Mouse (Mus musculus): ENCODE measurements around the gene Tas1r3. TPM values are rescaled to one million over a fixed set of nuclear protein-coding genes. Genes with fewer than 3 reads are reported as not detected.

Gene Tas1r3
- total RNA-seq, 2 experiments from 2014 or later = 0.27 to 0.32 TPM

DNA sequence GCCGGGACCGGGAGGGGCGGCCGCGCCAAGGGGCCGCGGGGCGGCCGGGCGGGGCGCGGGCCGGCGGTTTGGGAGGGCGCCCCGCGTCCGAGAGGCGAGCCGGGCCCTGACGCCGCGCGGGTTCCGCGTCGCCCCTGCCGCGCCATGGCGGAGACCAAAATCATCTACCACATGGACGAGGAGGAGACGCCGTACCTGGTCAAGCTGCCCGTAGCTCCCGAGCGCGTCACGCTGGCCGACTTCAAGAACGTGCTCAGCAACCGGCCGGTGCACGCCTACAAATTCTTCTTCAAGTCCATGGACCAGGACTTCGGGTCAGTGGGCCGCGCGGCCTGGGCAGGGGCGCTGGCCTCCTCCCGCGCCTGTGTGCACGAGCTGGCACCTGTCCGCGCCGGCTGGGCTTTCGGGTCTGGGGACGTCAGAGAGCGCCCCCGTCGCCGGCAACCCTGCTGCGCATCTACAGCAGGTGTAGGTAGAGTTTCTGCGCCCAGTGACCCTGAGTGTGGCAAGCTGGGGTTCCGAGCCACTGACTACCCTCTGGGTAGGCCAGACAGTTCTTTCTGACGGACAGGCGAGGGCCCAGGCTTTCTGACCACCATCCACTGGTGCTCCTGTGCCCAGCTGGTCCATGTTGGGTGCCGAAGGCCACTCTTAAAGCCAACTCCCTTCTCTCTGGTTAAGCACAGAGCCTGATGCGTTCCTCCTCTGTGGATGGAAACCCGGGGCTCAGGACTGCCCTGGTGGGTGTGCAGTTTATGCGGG, 15.4 kb downstream of the Tas1r3 start:
- DNase-seq (ENCODE audit: low spot score in 2 of 2) = no peak
- intact Hi-C loops (cut with DNase I) = no loop called here

DNA sequence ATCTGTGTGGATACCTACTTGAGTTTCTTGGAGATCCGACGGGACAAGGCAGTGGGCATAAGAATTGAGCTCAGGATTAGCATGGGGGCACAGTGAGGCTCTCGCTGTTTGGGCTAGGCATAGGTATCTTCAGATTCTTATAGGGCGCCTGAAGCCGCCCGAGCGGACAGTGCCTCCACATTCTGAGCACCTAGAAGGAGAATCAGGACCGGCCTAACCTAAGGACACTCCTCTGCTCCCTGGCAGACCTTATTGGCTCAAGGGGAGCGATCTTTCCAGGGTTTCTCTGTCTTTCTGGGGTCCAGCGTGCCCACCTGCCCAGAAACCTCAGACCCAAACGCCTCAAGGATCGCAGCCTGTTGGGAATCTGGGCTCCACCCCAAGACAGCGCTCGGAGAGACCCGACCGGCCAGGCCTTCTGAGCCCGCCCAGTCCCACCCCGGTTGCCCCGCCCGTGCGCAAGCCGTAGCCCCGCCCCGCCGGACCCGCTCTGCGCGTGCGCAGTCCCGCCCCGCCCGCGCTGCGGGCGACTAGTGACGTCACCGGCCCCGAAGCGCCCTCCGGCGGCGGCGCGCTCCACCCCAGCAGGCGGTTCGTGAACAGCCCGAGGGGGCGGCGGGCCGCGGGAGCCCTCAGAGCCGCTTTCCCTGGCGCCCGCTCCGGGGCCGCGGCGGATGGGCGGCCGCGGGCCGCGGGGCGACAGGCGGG, 16.1 kb downstream of the Tas1r3 start, which contains the start of gene Dvl1:
TSS of gene Dvl1 (plus strand) at position 532 of the 708 bp plus-strand sequence.
- intact Hi-C loops (cut with DNase I) = no loop called here

DNA sequence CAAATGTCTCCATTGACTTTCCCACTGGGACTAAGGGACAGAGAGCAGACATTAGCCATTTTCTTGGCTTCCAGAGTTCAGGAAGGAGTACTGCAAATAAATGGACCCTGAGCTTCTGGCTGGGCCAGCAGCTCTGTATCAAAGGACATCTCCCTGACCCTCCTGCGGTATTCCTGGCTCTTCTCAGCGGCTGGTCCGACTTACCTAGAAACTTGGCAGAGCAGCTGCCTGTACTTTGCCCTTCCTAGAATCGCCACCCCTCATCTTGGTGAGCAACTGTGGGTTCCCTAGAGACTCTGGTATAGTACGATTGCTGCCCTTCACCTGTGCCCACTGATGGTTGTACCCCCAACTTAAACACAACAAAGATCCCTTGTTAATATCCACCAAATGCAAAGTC, 19.9 kb downstream of the Tas1r3 start:
- intact Hi-C loops (cut with DNase I) = no loop called here
- no peak for DNase-seq (ENCODE audit: low spot score in 2 of 2)

More for the DNA sequence above, 16.1 kb downstream of the Tas1r3 start, which contains the start of gene Dvl1:
- DNase-seq (ENCODE audit: low spot score in 2 of 2) = peak; percentile 92 to 93

DNA sequence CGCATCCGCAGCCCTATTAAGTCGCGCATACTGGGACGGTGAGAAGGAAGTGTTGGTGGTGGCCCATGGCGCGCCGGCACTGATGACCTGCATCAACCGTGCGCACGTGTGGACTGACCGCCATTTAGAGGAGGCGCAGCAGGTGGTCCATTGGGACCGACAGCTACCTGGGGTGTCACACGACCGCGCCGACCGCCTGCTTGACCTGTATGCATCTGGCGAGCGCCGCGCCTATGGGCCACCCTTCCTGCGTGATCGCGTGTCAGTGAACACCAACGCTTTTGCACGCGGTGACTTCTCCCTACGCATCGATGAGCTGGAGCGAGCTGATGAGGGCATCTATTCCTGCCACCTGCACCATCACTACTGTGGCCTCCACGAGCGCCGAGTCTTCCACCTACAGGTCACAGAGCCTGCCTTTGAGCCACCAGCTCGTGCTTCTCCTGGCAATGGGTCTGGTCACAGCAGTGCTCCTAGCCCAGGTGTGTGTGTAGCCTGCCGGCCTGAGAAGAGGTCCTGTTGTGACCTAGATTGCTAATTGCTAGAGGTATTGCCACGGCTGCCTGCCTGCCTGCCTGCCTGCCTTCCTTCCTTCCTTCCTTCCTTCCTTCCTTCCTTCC, 21.4 kb downstream of the Tas1r3 start:
- DNase-seq (ENCODE audit: low spot score in 2 of 2) = no peak
- intact Hi-C loops (cut with DNase I) = no loop called here

DNA sequence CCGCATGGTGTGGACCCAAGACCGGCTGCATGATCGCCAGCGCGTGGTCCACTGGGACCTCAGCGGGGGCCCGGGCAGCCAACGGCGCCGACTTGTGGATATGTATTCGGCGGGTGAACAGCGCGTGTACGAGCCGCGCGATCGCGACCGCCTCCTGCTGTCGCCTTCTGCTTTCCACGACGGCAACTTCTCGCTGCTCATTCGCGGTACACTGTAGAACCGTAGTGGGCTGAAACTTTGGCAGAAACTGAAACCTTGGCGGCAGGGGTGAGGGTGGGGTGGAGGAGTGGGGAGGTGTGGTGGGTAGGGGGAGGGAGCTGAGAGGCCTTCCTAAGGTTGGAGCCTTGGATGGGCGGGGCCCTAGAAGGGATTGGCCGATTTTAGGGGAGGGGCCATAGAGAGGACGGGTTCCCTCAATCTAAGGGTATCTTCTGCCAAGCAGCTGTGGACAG, 22.1 kb downstream of the Tas1r3 start:
- DNase-seq (ENCODE audit: low spot score in 2 of 2) = peak in 1 of 2 experiments; percentile 29
- intact Hi-C loops (cut with DNase I) = no loop called here

DNA sequence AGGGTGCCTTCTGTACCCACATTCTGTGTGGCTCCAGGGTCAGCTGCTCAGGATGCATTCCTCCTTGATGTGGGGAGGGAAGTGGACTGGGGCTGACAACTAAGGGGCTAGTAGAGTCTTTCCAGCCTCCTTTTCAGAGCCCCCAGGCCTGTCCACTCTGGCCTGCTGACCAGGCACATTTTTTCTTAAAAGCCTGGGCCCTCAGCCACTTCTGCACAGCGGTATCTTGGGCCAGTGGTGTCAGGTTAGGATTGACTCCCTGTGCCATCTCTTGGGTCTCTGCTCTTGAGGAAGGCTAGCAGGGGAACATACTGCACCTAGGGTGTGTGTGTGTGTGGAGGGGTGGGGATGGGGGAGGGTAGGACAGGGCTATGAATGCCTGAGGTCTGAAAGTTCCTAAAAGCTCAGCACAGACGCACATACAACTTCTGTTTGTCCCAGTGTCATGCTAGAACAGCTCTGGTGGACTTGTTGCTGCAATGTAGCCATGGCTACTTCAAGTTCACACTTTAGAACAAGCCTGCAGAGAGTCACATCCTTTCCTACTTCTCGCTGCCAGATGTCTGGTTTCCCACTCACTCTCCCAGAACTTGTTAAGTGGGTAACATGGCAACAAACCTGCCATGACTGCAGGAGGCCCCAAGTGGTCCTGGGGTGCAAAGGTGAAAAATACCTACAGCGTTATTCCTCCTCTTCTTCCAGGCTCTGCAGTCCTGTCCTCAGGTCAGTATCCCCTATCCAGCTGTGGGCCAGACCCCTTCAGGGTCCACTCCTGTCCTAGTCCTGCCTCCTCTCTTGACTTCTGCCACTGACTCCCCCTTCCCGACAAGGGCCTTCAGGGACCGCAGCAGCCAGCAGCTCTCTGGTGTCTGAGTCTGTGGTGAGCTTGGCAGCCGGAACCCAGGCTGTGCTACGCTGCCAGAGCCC, 22.8 kb downstream of the Tas1r3 start:
- no peak for DNase-seq (ENCODE audit: low spot score in 2 of 2)
- intact Hi-C loops (cut with DNase I) = no loop called here

DNA sequence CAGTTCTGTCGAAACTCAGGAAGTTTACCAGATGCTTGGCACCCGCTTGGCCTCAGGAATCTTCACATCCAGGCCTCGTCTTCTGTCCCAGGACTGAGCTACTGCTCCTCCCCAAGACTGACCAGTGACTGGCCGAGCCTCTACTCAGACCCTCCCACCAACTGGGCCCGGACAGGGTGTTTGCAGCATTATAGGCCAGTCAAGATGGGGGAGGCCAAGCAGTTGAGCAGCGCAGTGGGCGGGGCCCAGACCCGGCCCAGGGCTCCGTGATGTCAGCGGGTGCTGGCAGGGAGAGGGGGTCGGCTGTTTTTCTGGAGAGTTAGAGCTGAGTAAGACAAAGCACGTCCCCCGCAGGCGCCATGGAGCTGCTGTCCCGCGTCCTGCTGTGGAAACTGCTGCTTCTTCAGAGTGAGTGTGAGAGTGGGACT, 23.7 kb downstream of the Tas1r3 start, which contains the start of gene Mxra8:
TSS of gene Mxra8 (plus strand) at position 198 of the 428 bp plus-strand sequence.
- DNase-seq (ENCODE audit: low spot score in 2 of 2) = no peak
- intact Hi-C loops (cut with DNase I) = no loop called here

DNA sequence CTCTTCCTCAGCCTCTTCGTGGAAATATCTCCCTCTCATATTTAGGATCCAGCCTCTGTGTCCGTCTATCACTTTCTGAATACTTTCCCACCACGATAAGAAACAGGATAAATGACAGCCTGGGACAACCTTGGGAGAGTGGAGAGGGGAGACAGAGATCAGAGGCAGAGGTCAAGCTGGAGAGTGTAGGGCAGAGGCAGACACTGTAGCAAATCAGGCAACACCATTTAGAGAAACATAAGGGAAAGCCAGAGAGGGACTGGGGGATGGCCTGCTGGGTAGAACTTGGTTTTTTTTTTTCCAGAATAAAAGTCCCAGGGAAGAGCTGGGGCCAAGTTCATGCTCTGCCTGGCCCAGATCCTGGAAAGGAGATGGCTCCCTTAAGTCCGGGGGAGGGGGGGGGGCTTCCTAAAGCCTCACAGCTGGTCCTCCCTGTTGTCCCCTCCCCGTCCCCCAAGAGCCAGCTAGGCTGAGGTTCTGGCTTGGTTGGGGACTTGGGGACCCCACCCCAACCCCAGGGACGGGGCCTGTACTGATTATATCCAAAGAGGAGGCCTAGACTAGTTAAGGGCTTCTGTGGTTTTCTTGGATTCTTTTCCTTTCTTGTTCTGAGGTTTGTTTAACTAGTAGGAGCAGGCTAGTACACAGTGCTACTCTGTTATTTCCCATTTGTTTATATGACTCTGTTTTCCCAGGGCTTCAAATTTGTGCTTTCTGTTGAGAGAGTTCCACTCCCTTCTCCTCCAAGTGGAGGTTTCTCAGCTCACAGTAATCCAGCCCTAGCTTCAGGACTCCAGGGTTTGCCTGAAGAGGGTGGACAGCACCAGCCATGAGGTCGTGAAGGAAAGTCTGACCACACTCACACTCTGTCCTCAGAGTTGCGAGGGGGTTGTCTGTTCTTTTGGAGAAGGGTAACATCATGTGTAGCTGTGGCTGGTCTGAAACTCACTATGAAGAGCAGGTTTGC, 24.7 kb downstream of the Tas1r3 start:
- intact Hi-C loops (cut with DNase I) = no loop called here
- no peak for DNase-seq (ENCODE audit: low spot score in 2 of 2)

DNA sequence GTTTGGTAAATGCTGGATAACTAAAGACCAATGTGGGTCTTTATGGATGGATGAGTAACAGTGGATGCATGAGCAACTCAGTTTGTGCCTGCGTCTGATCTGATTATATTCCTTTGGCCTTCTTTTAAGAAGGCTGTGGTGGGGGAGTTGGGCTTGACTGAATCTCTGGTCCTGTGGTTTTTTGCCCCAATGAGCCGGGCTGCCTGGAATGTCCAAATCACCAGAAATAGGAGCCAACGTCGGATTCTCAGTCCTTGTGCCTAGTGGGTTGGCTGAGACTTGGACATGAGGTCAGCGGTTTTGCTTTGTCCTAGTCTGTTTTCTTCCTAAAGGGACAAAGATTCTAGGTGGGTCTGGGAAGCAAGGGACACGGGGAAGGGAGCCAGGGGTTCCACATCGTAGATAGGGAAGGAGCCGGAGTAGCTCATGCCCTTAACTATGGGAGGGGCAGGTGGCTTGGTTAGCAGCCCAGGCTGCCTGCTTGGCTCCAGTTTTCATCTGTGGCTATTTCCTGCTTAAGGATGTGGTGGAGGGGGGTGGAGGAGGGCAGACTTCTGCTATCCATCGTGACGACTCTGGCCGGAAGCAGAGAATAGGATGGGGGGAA, 25.7 kb downstream of the Tas1r3 start:
- DNase-seq (ENCODE audit: low spot score in 2 of 2) = no peak
- intact Hi-C loops (cut with DNase I) = no loop called here

DNA sequence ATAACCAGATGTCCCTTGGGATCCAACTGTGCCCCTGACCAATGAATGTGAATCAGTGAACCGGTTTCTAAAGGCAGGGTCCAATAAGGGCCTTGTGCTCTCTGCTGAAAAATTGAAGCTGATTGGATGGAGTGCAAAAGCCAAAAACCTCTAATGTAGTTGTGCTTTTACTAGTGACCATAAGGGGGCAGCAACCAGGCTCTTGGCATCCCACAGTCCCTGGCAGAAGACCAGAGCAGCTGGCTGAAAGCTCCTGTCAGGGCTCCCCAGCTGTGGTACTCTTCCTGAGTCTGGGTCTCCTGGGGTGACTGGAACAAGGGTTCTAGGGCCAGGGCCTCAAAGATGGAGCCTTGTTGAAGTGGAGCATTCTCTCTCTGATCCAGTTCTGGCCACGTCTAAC, 29.3 kb downstream of the Tas1r3 start:
- DNase-seq (ENCODE audit: low spot score in 2 of 2) = peak; percentile 73 to 82
- intact Hi-C loops (cut with DNase I) = no loop called here

DNA sequence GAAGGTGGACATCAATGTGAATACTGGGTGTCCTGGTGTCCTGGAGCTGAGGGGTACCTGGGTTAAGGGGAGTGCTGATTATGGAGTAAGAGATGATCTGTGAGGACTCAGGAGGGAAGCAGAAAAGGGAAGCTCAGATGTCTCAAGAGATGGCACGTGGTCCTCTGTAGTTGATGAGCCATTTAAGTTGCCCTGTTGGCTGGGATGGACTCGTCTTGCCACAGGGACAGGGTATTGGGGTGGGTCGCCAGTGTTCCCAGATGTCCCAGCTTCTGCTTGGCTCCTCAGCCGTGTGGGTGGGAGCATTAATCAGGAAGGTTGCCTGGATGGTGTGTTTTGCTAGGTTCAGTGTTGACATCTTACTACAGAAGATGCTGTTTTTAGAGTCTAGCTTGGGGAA, 29.9 kb downstream of the Tas1r3 start:
- intact Hi-C loops (cut with DNase I) = no loop called here
- no peak for DNase-seq (ENCODE audit: low spot score in 2 of 2)

DNA sequence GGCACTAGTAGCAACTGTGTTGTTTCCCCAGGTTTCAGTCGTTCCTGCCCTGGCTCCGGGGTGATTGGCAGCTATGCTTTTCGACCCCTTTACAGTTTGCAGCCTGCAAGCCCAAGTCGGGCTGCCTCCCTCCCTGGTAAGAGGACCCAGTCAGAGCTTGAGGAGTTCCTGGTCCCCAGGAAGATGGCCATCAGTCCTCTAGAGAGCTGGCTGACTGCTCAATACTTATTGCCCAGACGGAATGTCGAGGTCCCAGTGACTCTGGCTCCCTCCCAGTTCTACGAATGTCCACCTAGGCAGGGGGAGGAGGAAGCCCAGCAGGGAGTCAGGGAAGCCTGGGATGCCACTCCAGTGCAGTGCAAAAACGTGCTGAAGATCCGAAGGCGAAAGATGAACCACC, 30.8 kb downstream of the Tas1r3 start:
- DNase-seq (ENCODE audit: low spot score in 2 of 2) = no peak
- intact Hi-C loops (cut with DNase I) = no loop called here

DNA sequence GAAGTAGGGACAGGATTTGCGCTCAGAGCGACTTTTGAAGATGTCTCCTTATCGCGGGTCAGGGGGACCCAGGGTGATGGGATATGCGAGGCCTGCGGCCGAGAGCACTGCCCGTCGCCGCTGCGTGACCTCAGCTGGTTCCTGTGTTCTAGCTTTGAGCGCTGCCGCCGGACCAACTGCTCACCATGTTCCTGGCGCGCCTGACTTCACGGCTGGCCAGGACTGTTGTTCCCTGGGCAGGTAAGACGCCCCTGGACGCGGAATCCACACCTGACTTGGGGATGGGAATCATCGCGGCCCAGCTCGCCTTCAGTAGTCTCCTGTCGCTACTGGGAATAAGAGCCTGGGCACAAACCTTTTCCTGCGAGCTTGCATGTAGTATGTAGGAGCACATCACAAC, 31.3 kb downstream of the Tas1r3 start:
- intact Hi-C loops (cut with DNase I) = loop anchor here (1.0 kb wide), 2 partner anchors 20 to 29 kb away; partner anchors contain the start of gene Ccnl2
- DNase-seq (ENCODE audit: low spot score in 2 of 2) = no peak

DNA sequence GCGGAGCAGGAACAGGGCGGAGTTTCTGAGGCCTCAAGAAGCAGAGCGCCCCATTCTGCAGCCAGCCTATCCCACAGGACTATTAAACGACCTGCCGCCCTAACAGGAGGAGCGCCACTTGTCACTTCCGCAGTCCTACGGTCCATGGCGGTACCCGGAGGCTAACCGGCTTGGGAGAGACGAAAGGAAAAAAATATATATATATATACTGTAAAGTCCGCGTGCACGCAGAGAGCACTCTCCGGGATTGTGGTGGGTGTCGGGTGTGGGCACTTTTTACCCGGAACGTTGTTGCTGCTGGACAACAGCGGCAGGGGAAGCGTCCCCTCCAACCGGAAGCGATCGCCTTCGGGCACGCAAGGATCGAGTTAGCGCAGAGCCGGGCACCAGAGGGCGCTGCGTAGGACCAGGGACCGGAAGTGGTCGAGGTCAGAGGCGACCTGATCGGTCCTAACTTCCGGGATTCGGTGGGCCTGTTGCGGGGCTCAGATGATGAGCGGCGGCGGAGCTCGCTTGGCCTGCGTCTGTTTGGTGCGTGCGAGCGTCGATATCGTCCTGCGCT, 31.9 kb downstream of the Tas1r3 start, which contains the start of gene Aurkaip1:
TSS of gene Aurkaip1 (plus strand) at position 68 of the 562 bp plus-strand sequence.
- peak; percentile 95 to 97 for DNase-seq (ENCODE audit: low spot score in 2 of 2)
- intact Hi-C loops (cut with DNase I) = loop anchor here (1.0 kb wide), 2 partner anchors 19 to 28 kb away; partner anchors contain the start of gene Ccnl2

DNA sequence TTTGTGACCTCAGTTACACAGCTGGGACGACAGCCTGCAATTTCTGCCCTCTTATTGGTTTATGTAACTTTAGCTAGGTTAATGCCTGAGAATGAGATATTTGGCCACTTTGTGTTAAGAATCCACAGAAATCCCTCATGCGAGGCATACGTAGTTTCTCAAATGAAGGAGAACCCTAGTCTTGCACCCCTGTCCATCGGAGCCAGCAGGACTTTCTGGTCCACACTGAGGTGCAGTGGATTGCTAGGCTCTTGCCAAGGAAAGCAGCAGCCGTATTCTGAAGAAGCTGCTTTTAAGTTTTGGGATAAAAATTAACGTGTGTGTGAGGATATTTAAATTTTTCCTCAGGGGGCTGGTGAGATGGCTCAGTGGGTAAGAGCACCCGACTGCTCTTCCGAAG, 32.6 kb downstream of the Tas1r3 start:
- intact Hi-C loops (cut with DNase I) = no loop called here
- no peak for DNase-seq (ENCODE audit: low spot score in 2 of 2)

DNA sequence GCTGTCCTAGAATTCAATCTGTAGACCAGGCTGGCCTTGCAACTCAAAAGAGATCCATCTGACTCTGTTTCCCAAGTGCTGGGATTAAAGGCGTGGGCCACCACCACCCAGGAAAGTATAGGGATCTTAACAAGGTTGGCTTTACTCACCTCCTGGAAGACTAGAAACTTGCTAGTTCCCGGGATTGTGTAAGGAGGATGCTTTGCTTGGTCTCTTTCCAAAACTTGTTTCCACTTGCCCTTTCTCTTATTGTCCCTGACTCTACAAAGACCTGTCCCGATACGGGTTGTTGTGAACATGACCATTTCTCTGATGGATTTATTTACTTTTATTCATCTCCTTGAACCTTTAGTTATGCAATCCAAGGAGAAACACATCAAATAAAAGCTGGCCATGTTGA, 33.3 kb downstream of the Tas1r3 start:
- intact Hi-C loops (cut with DNase I) = no loop called here
- DNase-seq (ENCODE audit: low spot score in 2 of 2) = no peak

DNA sequence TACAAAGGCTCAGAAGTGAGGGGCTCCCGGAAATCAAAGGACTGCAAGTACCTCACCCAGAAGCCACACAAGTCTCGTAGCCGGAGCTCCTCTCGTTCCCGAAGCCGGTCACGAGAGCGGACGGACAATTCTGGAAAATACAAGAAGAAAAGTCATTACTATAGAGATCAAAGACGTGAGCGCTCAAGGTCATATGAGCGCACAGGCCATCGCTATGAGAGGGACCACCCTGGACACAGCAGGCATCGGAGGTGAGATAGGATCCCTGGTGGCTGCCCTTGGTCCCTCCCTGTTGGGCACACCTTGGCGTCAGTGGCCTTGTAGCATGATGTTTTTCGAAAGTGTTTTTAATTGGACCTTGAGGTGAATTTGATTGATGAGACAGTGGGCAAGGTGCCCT, 39.7 kb downstream of the Tas1r3 start:
- DNase-seq (ENCODE audit: low spot score in 2 of 2) = no peak
- intact Hi-C loops (cut with DNase I) = no loop called here

Data from left cerebral cortex, postnatal 25 days (tissue).